Mouse (Mus musculus): ENCODE data around the gene Nphs1. TPM values are rescaled to one million over a fixed set of nuclear protein-coding genes. Genes with fewer than 3 reads are reported as not detected.

The Nphs1 gene
- polyA plus RNA-seq, 1 experiment, result 0.56 TPM

GRCm38 (mm10) chr7:30443696-30444095 lies 14.4 kb upstream of the Nphs1 start:
- WGBS, result 37% methylated on average over 9 of the region's 9 CpGs
- H3K27ac ChIP-seq (ENCODE audit: insufficient read depth, low read length), result no peak overlapping the region
- DNase-seq, result no peak

GRCm38 (mm10) chr7:30444154-30444970 lies 13.8 kb upstream of the Nphs1 start:
- WGBS, result 1% methylated on average over 38 of the region's 38 CpGs
- H3K4me3 ChIP-seq (replicated peaks; ENCODE audit: insufficient read depth, low read depth, low read length), result peak overlapping the region; percentile 68
- 0 out of 2 replicates have a peak, but pooled peaks cover 3% of the 10 kb centered on the region for H3K4me1 ChIP-seq (ENCODE audit: control insufficient read depth, insufficient read depth, low read length)
- peak in 1 of 2 experiments; percentile 48 for DNase-seq
- TF ChIP-seq POLR2A (IDR thresholded peaks at IDR 0.05; ENCODE audit: borderline replicate concordance, insufficient read depth, low read length) (no peak), CTCF (IDR thresholded peaks at IDR 0.05; ENCODE audit: borderline replicate concordance, insufficient read depth, low read depth, low read length) (no peak)
- peak overlapping the region; percentile 65; the same call in 1 of the 2 replicates for H3K27ac ChIP-seq (ENCODE audit: insufficient read depth, low read length)
- H3K27me3 ChIP-seq (ENCODE audit: control insufficient read depth, insufficient read depth, low read length), result no peaks in the 10 kb centered on the region

More at GRCm38 (mm10) chr7:30443696-30444095, 14.4 kb upstream of the Nphs1 start:
- Histone ChIP-seq H3K27me3 (ENCODE audit: control insufficient read depth, insufficient read depth, low read length) (no peaks in the 10 kb centered on the region), H3K4me1 (ENCODE audit: control insufficient read depth, insufficient read depth, low read length) (0 out of 2 replicates have a peak, but pooled peaks cover 3% of the 10 kb centered on the region), H3K4me3 (replicated peaks; ENCODE audit: insufficient read depth, low read depth, low read length) (no peak overlapping the region)
- TF ChIP-seq CTCF (IDR thresholded peaks at IDR 0.05; ENCODE audit: borderline replicate concordance, insufficient read depth, low read depth, low read length) (no peak), POLR2A (IDR thresholded peaks at IDR 0.05; ENCODE audit: borderline replicate concordance, insufficient read depth, low read length) (no peak)

GRCm38 (mm10) chr7:30444971-30445751 lies 13.0 kb upstream of the Nphs1 start, which contains the start of gene Aplp1:
Gene Aplp1, minus strand, starts transcription at chr7:30445535.
- WGBS, result under 1% methylated on average over 72 of the region's 72 CpGs
- TF ChIP-seq CTCF (IDR thresholded peaks at IDR 0.05; ENCODE audit: borderline replicate concordance, insufficient read depth, low read depth, low read length) (no peak), POLR2A (IDR thresholded peaks at IDR 0.05; ENCODE audit: borderline replicate concordance, insufficient read depth, low read length) (0 out of 2 replicates have a peak, but pooled peaks have one; percentile 15)
- H3K4me3 ChIP-seq (replicated peaks; ENCODE audit: insufficient read depth, low read depth, low read length), result peak within 1 kb of the TSS; percentile 68
- peak within 1 kb of the TSS; percentile 65 for H3K27ac ChIP-seq (ENCODE audit: insufficient read depth, low read length)
- peak; percentile 83 to 85 for DNase-seq
- H3K4me1 ChIP-seq (ENCODE audit: control insufficient read depth, insufficient read depth, low read length), result 0 out of 2 replicates have a peak, but pooled peaks cover 3% of the 10 kb centered on the region
- no peaks in the 10 kb centered on the region for H3K27me3 ChIP-seq (ENCODE audit: control insufficient read depth, insufficient read depth, low read length)

GRCm38 (mm10) chr7:30450241-30450640 lies 7.9 kb upstream of the Nphs1 start:
- Histone ChIP-seq H3K4me1 (ENCODE audit: control insufficient read depth, insufficient read depth, low read length) (peaks cover 4% of the 10 kb centered on the region; the same call in 1 of the 2 replicates), H3K27ac (ENCODE audit: insufficient read depth, low read length) (no peak overlapping the region), H3K4me3 (replicated peaks; ENCODE audit: insufficient read depth, low read depth, low read length) (no peak overlapping the region), H3K27me3 (ENCODE audit: control insufficient read depth, insufficient read depth, low read length) (peaks cover 2% of the 10 kb centered on the region; the same call in 1 of the 2 replicates)
- DNase-seq, result peak in 1 of 2 experiments; percentile 41
- WGBS, result 65% methylated on average over 7 of the region's 7 CpGs
- no peak for TF ChIP-seq CTCF (IDR thresholded peaks at IDR 0.05; ENCODE audit: borderline replicate concordance, insufficient read depth, low read depth, low read length)

- H3K27ac ChIP-seq (ENCODE audit: insufficient read depth, low read length), result no peak overlapping the region
- peaks cover 2% of the 10 kb centered on the region; the same call in 1 of the 2 replicates for H3K27me3 ChIP-seq (ENCODE audit: control insufficient read depth, insufficient read depth, low read length)
- no peak for DNase-seq
- no peak for TF ChIP-seq CTCF (IDR thresholded peaks at IDR 0.05; ENCODE audit: borderline replicate concordance, insufficient read depth, low read depth, low read length)
- no peak for TF ChIP-seq POLR2A (IDR thresholded peaks at IDR 0.05; ENCODE audit: borderline replicate concordance, insufficient read depth, low read length)
- H3K4me1 ChIP-seq (ENCODE audit: control insufficient read depth, insufficient read depth, low read length), result peaks cover 4% of the 10 kb centered on the region
- no peak overlapping the region for H3K4me3 ChIP-seq (replicated peaks; ENCODE audit: insufficient read depth, low read depth, low read length)
- 25% methylated on average over 25 of the region's 25 CpGs for WGBS
These were observed 4.8 kb upstream of the Nphs1 start for GRCm38 (mm10) chr7:30453327-30453726.

GRCm38 (mm10) chr7:30453766-30454165 lies 4.3 kb upstream of the Nphs1 start:
- 4% methylated on average over 25 of the region's 25 CpGs for WGBS
- no peak for DNase-seq
- TF ChIP-seq CTCF (IDR thresholded peaks at IDR 0.05; ENCODE audit: borderline replicate concordance, insufficient read depth, low read depth, low read length), result no peak
- TF ChIP-seq POLR2A (IDR thresholded peaks at IDR 0.05; ENCODE audit: borderline replicate concordance, insufficient read depth, low read length), result no peak
- Histone ChIP-seq H3K27me3 (ENCODE audit: control insufficient read depth, insufficient read depth, low read length) (peaks cover 2% of the 10 kb centered on the region; the same call in 1 of the 2 replicates), H3K4me1 (ENCODE audit: control insufficient read depth, insufficient read depth, low read length) (peaks cover 4% of the 10 kb centered on the region), H3K27ac (ENCODE audit: insufficient read depth, low read length) (no peak overlapping the region), H3K4me3 (replicated peaks; ENCODE audit: insufficient read depth, low read depth, low read length) (no peak overlapping the region)

- Histone ChIP-seq H3K27me3 (ENCODE audit: control insufficient read depth, insufficient read depth, low read length) (peaks cover 2% of the 10 kb centered on the region; the same call in 1 of the 2 replicates), H3K4me1 (ENCODE audit: control insufficient read depth, insufficient read depth, low read length) (peaks cover 4% of the 10 kb centered on the region), H3K4me3 (replicated peaks; ENCODE audit: insufficient read depth, low read depth, low read length) (no peak overlapping the region), H3K27ac (ENCODE audit: insufficient read depth, low read length) (no peak overlapping the region)
- TF ChIP-seq POLR2A (IDR thresholded peaks at IDR 0.05; ENCODE audit: borderline replicate concordance, insufficient read depth, low read length), result no peak
- TF ChIP-seq CTCF (IDR thresholded peaks at IDR 0.05; ENCODE audit: borderline replicate concordance, insufficient read depth, low read depth, low read length), result no peak
- WGBS, result 28% methylated on average over 6 of the region's 6 CpGs
- no peak for DNase-seq
These were observed 3.9 kb upstream of the Nphs1 start for GRCm38 (mm10) chr7:30454259-30454658.
